Mouse (Mus musculus) lung, postnatal 14 days (tissue): ENCODE data around the gene Adamtsl1.
A peak's percentile ranks its signal among the peaks of the same experiment; 100 is the strongest.

Experiments
- DNase-seq: peaks from one replicate; pipeline ENCODE4 v3.0.0; 2021

The Adamtsl1 gene

DNA sequence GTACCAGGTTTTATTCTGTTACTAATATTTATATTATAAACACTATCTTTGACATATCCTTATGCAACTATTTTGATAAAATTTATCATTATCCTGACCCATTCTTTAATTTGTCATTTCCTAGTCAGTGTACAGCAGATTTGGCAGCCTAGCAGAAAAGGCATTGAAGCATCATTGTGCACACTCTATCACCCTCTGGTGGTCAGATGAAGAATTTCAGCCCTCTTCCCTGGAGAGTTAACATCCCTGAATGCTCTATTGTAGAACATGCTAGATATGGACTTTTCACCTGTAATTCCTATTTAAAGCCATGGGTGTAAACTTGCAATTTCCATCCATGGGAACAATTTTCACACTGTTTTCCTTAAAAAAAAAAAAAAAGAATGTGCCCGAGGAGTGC, 305.2 kb downstream of the Adamtsl1 start:
- DNase-seq: peak; percentile 54

DNA sequence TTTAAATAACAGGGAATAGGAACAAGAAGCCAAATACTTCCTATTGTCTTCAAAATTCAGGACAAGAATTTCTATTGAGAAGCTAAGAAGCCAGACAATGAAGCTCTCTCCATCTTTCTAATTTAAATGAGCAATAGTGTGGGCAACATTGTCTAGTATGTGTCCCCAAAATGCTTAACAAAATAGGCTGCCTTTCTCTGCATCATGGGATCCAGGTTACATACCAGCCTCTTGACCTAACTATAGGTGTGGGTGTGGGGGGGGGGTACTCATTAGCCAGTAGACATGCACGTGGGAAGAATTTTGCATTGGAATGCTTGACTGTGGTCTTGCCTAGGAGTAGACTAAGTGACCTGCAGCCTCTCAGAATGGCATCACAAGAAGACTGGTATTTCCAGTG, 305.9 kb downstream of the Adamtsl1 start:
- no peak for DNase-seq

DNA sequence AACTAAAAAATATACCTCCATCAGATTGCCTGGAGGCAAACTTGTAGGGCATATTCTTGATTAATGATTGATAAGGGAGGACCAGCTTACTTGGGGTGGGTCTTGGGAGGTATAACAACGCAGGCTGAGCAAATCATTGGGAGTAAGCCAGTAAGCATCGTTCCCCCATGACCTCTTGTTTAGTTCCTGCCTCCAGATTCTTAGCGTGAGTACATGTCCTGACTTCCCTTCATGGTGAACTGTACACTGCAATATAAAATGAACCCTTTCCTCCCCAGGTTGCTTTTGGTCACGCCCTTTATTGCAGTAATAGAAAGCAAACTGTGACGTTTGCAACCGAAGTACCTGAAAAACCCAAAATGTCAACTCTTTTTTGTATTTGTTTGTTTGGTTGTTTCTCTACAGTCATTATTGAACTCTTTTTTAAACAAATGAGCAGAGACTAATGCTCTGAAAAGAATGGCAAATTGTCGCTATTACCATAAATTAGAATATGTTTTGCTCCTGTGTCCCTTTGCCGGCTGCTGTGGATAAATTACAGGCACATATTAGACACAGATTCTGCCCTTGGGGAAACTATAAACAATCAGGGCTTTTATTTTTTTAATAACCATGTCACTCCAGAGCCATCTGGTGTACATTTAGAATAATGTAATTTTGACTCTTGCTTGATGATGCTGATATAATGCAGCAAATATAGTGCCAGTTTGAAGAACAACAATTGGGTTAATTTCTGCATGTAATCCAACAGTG, 310.2 kb downstream of the Adamtsl1 start:
- DNase-seq: no peak

DNA sequence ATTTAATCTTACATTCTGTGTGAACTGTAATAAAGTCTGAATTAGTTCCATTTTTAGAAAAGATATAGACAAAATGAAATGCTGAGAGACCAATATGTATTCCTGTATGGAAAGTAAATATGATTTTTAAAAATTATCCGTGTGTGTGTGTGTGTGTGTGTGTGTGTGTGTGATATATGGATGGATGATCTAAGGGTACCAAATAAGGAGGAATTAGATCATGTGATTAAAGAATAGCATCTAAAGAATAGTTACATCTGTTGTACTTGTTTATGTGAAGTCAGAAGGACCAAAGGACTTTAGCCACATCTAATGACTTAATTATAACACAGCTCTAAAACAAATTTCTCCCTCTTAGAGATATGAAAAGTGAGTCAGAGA, 310.7 kb downstream of the Adamtsl1 start:
- DNase-seq: no peak

DNA sequence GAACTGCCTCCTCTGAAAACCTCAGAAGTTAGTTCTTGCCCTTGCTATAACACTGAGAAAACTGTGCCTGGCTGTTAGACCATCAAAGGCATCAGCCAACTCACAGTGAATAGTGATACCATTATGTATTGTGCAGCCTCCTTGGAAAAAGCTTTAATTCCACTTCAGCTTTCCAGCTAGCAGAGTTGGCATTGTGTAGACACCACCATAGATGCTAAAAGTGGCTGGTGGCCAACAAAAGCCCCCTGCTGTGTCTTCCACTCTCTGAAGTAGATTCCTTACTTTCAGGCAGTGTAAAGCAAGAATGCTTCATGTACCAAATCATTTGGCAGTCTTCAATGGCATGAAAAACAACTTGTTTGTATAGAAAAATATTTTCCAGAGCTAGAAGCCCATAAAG, 323.1 kb downstream of the Adamtsl1 start:
- no peak for DNase-seq

DNA sequence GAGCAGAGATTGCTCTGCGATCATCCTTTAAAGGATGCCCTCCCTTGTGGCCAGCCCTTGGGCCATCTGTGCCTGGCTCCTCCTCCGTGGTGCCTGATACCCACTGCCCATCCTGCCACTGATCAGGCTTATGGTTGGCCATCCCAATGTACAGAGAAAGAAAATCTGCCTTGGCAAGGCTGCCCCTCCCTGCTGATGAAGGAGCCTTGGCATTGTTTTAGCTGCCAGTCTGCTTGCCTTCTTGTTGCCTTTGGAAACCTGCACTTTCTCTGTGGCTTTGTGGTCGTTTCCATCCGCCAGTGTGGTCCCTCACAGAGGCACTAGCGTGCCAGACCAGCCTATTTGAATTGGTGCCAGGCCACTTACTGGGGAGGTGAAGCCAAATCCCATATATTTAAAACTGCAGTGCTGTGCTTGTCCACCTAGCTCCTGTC, 323.6 kb downstream of the Adamtsl1 start:
- no peak for DNase-seq

DNA sequence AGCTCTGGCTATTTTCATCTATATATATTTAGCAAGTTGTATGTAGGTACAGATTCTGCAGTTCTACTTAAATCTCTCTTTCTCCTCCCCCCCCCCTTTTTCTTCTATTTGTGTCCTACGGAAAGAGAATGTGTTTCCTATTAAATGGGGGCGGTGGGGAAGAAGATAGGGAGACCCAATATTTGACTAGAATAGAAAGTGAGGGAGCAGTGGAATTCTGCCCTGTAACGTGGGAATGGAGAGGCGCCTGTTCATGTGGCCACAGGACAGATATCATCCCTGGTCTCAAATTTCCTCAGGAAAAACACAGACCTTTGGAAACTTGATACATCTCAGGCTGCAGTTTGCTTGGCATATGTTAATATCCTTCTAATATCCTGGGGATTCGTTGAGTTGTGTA, 324.1 kb downstream of the Adamtsl1 start:
- DNase-seq: no peak

DNA sequence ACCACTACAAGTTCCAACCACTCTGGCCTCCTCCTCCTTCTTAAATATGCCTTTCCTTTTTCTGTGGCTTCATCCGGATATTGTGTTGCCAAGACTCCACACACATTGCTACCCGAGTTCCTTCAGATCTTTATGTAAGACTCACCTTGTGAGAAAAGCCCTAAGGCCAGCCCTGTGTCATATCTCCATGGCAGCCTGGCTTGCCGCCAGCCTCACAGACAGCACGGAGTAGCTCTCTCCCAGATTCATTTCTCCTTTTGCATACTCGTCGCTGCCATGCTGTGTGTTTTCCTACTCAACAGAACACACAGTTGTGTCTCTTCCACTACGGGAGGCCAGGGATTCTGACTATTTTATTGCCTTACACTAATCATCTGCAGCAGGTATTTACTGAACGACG, 328.1 kb downstream of the Adamtsl1 start:
- DNase-seq: peak; percentile 2

DNA sequence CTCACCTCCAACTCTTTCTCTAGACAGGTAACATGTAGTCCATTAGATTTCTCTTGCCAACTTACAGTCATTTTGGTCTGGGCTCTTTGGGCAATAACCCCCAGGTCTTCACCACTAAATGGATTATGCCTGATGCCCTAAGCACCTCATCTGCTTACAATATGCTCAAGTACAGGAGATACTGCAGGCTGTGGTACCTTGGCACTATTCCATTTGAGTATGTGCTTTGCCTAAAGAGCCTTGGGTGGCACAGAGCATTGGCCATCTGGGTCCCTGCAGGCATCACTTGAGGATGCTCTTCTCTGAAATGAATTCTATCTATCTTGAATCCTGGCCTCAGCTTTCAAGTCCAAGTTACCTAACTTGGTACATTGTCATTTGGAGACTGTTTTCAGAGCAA, 330.4 kb downstream of the Adamtsl1 start:
- DNase-seq: no peak

DNA sequence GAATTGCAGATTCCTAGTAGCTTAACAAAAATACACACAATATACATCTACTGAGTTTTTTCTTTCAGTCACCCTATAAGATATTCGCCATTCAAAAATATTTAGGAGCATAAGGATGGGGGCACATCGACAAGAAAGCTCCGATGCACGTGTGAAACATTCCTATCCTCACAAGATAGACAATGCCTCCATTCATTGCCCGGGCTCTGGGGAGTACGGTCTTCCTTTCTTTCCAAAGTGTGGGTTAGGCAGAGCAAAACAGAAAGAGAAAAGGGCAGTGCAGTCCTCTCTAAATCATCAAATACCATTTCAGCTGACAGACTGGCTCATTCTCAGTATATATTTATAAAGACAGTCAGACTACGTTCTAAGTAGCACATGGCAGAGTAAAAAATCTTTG, 332.0 kb downstream of the Adamtsl1 start:
- DNase-seq: no peak

DNA sequence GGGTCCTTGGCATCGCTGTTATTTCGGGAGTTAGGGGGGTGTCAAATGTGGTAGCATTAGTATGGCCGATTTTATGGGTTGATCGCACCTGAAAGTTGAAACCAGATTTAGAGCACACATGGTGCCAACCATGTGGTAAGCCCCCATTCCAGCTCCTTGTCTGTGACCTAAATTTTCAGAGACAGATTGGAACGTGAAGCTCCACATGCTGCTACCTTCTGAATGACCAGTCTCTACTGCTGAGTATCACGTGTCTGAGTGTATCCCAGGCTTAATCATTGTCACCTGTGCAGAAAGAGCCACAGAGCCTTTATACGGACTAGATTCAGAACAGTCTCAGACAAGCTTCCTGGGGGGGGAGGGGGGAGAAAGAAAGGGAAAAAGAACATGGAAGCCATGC, 339.4 kb downstream of the Adamtsl1 start:
- no peak for DNase-seq

DNA sequence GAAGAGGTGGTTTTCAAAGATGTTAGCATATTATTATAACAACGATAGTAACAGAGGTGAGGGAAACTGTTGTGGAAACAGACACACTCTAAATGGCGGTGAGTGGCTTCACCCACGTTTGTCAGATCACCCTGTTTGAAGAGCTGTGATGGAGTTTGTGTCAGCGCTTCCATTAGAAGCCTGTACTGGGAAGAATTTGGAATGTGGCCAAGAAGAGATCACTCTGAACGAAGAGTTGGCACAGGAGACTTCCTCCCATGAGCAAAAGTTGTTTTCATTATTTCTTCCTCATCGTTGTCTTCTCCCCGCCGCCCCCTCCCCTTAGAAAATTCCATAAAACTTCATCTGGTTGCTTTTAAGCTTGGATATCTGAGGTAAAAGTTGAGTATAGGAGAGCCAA, 340.5 kb downstream of the Adamtsl1 start:
- peak; percentile 5 for DNase-seq

DNA sequence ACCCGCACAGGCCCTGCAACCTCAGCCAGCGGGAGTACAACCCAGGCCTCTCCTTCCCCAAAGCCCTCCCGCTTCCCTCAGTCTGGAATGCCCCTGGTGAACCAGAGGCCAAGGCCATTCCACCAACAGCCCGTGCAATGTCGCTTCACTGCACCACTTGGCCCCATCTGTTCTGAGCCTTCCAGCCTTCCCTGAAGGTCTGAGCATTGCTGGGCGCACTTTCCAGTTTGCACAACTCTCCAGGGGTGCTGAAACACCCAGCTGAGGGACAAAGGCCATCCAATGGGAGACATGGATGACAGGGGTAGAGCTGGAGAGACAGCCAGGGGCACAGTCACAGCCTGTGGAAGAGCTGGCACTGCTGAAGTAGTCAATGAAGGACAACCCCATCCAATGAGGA, 365.4 kb downstream of the Adamtsl1 start:
- no peak for DNase-seq

DNA sequence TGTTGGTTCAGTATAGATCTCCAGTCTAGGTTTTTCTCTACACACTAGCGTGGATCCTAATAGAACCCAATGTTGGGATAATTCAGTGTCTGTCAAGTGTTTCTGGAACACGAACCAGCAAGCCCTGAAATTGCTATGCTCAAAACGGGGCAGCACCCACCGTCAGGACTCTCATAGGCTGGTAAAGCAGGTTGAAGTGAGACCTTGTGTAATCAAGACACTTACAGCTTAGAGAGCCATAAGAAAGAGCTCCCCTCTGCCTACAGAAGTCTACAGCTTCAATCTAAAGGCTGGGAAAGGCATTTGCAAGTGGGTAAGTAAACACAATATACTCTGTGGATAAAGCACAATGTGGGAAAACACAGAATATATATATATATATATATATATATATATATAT, 367.3 kb downstream of the Adamtsl1 start:
- no peak for DNase-seq

DNA sequence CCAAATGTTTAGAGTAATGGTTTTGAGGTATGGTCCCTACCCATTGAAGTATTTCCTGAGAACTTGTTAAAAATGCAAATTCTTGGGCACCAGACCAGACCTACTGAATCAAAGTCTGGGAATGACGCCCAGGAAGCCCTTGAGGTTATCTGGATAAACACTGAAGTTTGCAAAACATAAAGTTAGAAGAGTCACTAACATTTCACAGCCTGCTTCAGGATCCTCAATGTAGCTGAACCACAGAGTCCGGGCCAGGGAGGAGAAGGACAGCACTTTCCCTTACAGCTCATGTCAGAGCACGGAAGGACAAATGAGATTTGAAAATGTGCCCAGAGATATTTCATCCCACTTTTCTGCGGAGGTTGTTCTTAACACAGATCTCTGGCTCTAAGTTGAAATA, 370.1 kb downstream of the Adamtsl1 start:
- DNase-seq: peak; percentile 38

DNA sequence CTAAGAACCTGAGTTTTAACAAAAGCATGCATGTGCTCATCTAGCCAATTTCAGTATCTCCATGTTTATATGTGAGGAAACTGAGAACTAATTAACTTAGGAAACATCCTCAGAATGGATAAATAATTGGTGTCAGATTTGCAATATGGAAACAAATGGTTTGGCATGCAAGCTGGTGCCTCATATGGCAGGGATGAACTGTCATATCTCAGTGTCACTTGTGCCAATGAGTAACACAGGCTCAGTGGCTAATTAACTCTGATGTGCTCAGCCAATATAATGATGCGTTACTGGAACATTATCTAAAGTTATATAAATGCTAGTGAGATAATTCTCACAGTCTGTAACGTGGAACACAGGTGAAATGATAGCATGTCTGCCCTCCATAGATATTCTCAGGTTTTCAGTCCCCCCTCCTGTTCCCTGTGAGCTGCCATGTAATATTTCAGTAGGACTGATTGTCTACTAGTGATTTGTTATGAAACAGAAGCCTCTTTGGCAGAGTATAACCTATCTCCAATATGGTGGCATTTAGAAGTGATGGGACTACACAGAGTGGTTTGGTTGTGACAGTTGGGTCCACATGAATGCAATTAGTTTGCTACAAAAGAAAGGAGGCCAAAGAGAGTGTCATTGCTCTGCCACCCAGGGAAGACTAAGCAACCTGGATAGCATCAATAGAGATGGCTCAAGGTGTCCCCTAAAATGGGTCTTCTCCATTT, 376.1 kb downstream of the Adamtsl1 start:
- DNase-seq: no peak

DNA sequence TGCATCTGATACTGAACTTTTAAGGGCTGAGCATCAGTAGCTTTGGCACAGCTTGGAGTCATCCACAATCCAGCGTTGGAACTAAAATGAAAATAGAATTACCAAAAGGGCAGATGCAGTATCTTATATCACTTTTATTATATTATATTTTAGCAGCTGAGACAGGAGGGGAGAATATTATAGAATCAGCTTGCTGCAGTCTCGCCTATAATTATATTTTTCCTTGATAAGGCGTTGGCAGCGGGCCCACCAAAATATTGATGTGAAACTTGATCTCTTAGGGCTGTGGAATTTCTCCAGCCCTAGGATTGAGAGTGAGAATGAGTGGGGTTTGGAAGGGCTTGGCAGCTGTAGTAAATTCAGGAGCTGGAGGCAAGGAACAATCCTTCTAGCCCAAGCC, 387.3 kb downstream of the Adamtsl1 start:
- DNase-seq: peak; percentile 6

DNA sequence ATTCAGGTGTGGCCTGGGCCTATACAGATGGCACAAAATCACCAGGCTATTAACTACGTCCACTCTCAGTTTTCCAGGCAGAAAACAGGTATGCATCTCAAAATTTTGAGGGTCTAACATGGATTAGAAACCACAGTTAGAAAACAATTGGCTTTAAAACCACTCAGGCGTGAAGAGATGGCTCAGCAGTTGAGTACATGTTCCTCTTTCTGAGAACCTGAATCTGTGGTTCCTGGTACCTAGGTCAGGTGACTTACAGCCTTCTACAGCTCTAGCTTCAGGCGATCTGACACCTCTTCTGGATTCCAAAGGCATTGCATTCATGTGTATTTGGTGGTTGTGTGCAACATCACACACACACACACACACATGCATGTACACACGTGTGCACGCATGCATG, 390.2 kb downstream of the Adamtsl1 start:
- no peak for DNase-seq

DNA sequence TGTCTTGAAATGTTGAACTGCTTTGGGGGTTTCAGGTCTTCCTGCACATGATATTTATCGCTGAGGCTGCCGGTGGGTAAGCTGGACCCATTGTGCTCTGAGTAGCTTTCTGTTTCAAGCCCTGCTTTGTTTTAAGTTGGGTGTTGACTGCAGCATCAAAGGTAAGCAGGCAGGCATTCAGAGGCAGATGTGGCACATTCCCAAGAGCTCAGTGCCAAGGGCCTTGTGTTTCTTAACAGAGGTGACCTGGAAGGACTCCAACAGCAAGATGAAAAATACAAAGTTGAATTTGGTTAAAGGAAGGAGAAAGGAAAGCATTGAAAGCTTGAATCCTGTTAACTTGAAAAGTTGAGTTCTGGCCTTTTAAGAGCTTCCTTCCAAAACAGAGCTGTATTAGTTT, 402.1 kb downstream of the Adamtsl1 start:
- peak; percentile 25 for DNase-seq

DNA sequence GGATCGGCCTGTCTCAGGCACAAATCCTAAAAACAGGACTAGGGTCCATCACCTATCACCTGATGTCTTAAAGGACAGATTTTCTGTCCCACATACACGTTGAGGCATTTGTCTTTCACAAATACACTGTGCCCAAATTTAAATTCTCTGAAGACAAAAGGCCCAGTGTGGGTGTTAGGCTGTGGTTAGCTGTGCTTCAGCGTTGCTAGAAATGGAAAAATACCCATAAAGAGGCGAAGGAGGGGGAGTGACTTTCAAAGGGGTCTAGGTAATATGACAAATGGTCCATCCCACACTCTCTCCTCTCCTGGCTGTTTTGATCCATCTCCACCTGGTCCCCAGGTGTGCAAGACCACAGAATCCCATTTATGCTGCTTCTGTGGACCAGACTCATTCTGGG, 404.4 kb downstream of the Adamtsl1 start:
- DNase-seq: no peak

DNA sequence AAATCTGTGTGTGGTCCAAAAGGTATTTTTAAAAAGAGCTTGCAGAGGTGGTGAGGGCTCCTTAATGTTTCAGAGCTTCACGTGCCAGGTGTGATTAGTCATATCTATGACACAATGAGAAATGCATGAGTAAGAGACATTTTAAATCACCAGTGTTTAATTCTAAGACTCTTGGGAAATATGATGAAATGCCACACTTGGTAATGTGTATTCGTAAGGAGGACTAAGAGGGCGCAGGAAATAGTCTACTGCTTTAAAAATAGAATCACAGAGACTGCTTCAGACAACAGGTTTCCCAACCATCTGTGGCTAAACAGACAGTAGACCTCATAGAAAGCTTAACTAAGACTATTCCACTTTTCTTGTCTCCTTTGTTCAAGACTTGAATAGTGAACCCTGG, 406.5 kb downstream of the Adamtsl1 start:
- DNase-seq: no peak

DNA sequence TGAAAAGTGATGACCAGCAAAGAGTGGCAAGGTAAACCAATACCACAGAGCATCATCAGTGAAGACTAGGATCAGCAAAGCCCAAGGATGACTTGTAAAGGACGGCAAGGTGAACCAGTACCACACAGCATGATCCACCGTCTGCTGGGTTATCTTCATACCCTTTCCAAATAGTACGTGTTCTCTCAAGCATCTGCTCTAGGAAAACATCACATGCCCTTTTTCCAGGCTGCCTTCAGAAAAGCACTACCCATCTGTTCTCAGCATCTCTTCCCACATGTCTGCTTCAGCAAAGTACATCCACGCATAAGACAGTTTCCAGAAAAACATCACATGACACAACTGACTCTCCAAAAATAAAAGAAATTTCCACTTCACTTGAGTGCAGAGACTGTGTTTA, 408.8 kb downstream of the Adamtsl1 start:
- DNase-seq: no peak

DNA sequence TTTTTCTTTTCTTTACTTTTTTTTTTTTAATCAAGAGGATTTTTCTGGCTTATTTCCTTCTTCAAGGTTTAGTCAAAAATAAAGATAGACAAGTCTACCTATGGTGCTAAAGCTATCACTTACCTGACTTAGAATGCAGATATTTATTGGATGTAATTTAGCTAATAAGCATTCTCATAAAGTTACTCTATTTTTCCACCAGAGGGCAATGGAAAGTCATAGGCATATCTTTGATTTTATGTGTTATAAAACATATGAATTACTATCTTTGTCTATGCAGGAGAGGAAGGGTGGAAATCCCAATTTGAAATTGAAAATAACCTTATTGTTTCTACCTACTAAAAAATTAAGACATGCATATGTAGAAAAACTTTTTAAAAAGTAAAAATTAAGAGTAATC, 418.2 kb downstream of the Adamtsl1 start:
- DNase-seq: no peak

DNA sequence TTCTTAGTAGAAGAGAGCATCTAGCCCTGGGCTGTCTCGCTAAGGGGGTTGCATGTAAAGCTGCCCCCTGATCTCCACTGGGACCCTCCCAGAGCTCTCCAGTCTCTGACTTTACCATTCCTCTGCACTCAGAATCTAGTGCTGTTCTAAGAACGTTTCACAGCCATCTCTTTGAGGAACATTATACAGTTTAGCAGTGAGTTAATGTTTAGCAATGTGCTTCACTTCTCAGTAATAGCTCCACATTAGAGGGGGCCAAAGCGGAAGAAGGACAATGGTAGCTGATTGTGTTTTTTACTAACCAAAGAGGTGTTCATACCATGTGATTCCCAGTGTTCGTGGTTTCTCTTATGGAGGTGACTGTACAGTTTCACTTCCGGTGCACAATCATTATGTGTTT, 425.5 kb downstream of the Adamtsl1 start:
- no peak for DNase-seq

DNA sequence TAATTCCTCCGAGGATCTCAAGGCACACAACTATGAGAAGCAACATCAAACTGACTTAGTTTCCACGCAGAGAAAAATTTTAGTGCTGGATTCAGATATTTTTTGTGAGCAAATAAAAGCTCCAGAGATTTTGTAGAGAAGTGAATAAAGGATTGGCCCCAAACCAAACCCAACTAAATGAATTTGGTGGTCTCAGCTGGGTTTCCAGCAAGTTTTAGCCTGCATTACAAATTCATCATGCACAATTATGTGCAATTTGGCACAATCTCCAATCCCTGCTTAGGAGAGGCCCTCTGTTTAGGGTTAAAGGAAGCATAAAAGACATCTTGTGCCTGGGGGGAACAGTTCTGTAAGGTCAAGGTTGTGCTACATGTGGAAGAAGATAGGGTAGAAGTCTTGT, 427.9 kb downstream of the Adamtsl1 start:
- DNase-seq: no peak
